Mouse (Mus musculus) heart, embryonic 11.5 days (tissue): ENCODE data around the gene Vmn2r19. TPM values are rescaled to one million over a fixed set of nuclear protein-coding genes. Genes with fewer than 3 reads are reported as not detected.

Experiments
- ATAC-seq: fragments of 200-750 bp; cut with Nextera tagmentation; replicated peaks from 2 replicates; pipeline ENCODE4 v1.8.0; 2017; ENCODE audit warnings: moderate library complexity; ENCODE audit not compliant: insufficient number of reproducible peaks, low FRiP score, low TSS enrichment
- H3K27ac ChIP-seq: fragments of 300-500 bp; sonication (generic); 2 replicates; pipeline ENCODE4 v1.5.1; 2014; ENCODE audit warnings: mild to moderate bottlenecking, low read depth, low read length
- H3K27me3 ChIP-seq: fragments of 300-500 bp; sonication (generic); 2 replicates; pipeline ENCODE4 v1.6.1; 2014; ENCODE audit warnings: mild to moderate bottlenecking, low read length, mixed read lengths; ENCODE audit not compliant: control insufficient read depth, insufficient read depth
- H3K36me3 ChIP-seq: fragments of 300-500 bp; sonication (generic); 2 replicates; pipeline ENCODE4 v1.6.1; 2014; ENCODE audit warnings: mild to moderate bottlenecking, low read length, moderate library complexity, mixed read lengths; ENCODE audit not compliant: control insufficient read depth, insufficient read depth
- H3K4me1 ChIP-seq: fragments of 300-500 bp; sonication (generic); 2 replicates; pipeline ENCODE4 v1.6.1; 2014; ENCODE audit warnings: low read length; ENCODE audit not compliant: control insufficient read depth, insufficient read depth
- H3K4me2 ChIP-seq: fragments of 300-500 bp; sonication (generic); 2 replicates; pipeline ENCODE4 v1.6.1; 2014; ENCODE audit warnings: mild to moderate bottlenecking, moderate library complexity
- H3K4me3 ChIP-seq: fragments of 300-500 bp; sonication (generic); 2 replicates; pipeline ENCODE4 v1.5.1; 2014; ENCODE audit warnings: low read depth, low read length
- H3K9ac ChIP-seq: fragments of 300-500 bp; sonication (generic); 2 replicates; pipeline ENCODE4 v1.6.1; 2014; ENCODE audit warnings: mild to moderate bottlenecking, low read depth, low read length, moderate library complexity
- H3K9me3 ChIP-seq: fragments of 300-500 bp; sonication (generic); replicated peaks from 2 replicates; pipeline ENCODE4 v1.6.1; 2016; ENCODE audit warnings: low read length; ENCODE audit not compliant: control insufficient read depth
- WGBS: fragments of 180-500 bp; shearing (Covaris S2); extraction: QIAGEN DNeasy Blood & Tissue Kit; methylation state at CpG from one replicate; pipeline ENCODE4 v1.1.7; 2014; ENCODE audit not compliant: insufficient replicate concordance; 5-methylcytosine and 5-hydroxymethylcytosine counted together
- polyA plus RNA-seq: library from polyadenylated mRNA; unstranded; fragments of >200 nt; fragmentation: Nextera tagmentation; extraction: Ambion mirVana; gene quantifications from 2 replicates; pipeline ENCODE4 v1.2.1, GENCODE M21; 2014

The Vmn2r19 gene
- not detected in 2 replicates for polyA plus RNA-seq

- no peak within 1 kb of the TSS for H3K4me3 ChIP-seq
- H3K27ac ChIP-seq: no peak within 1 kb of the TSS
- no peak within 1 kb of the TSS for H3K9ac ChIP-seq
- no peaks in the 10 kb centered on the region for H3K9me3 ChIP-seq
- no peaks in the 10 kb centered on the region for H3K27me3 ChIP-seq
- no peak within 1 kb of the TSS for H3K4me2 ChIP-seq
- no peak for ATAC-seq
- H3K4me1 ChIP-seq: no peaks in the 10 kb centered on the region
- no peaks in the 10 kb centered on the region for H3K36me3 ChIP-seq
- 77% methylated on average over 2 of the region's 2 CpGs for WGBS
Measured at GRCm38 (mm10) chr6:123308033-123308432, at the start of gene Vmn2r19. Gene Vmn2r19 (plus strand): TSS chr6:123308333.

- Histone ChIP-seq H3K36me3 (no peaks in the 10 kb centered on the region), H3K4me1 (no peaks in the 10 kb centered on the region), H3K9ac (no peak overlapping the region), H3K27me3 (no peaks in the 10 kb centered on the region), H3K4me2 (no peak overlapping the region), H3K27ac (no peak overlapping the region), H3K4me3 (no peak overlapping the region), H3K9me3 (no peaks in the 10 kb centered on the region)
- ATAC-seq: no peak
- 67% methylated on average over 3 of the region's 3 CpGs for WGBS
Measured at GRCm38 (mm10) chr6:123258946-123259345, 49.2 kb upstream of the Vmn2r19 start.

DNA sequence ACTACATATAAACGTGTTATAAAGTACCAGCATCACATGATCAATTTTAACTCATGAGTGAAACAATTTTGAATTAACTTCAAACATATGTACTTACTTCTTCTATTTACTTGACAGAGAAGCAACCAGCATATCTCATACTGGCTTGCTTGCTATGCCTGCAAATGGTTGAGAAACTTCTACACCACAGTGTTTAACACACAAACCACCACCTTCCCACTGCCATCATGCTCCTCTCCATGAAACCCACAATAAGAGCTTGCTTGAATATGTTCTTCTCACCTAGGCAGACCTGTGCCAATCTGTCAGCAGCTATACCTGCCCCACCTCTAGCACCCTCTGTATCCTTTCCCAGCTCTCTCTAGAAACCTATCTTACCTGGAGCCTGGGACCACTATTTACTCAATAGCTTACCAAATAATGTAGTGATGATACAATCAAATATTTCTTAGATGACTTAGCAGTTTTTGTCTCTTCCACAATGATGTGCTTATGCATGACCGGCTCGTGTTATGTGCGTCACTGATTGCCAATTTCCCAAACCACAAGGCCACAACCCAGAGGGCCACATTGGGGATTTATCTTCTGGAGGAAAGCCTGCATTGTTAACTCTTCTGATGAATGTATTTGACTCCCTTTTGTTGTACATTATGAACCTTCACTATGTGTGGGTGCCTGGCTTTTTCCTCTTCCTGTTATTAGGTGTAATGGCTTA is 48.1 kb upstream of the Vmn2r19 start:
- Histone ChIP-seq H3K9me3 (no peaks in the 10 kb centered on the region), H3K36me3 (no peaks in the 10 kb centered on the region), H3K27ac (no peak overlapping the region), H3K4me3 (no peak overlapping the region), H3K27me3 (no peaks in the 10 kb centered on the region), H3K4me2 (no peak overlapping the region), H3K9ac (no peak overlapping the region), H3K4me1 (no peaks in the 10 kb centered on the region)
- WGBS: 72% methylated on average over 4 of the region's 4 CpGs
- no peak for ATAC-seq

GRCm38 (mm10) chr6:123260868-123261267 is 47.3 kb upstream of the Vmn2r19 start:
- no peaks in the 10 kb centered on the region for H3K9me3 ChIP-seq
- no peak for ATAC-seq
- H3K27me3 ChIP-seq: no peaks in the 10 kb centered on the region
- no peak overlapping the region for H3K4me2 ChIP-seq
- 71% methylated on average over 1 of the region's 1 CpGs for WGBS
- H3K9ac ChIP-seq: no peak overlapping the region
- no peak overlapping the region for H3K27ac ChIP-seq
- no peak overlapping the region for H3K4me3 ChIP-seq
- no peaks in the 10 kb centered on the region for H3K36me3 ChIP-seq
- no peaks in the 10 kb centered on the region for H3K4me1 ChIP-seq

- Histone ChIP-seq H3K9me3 (no peaks in the 10 kb centered on the region), H3K9ac (no peak within 1 kb of the TSS), H3K4me3 (no peak within 1 kb of the TSS), H3K4me1 (no peaks in the 10 kb centered on the region), H3K36me3 (no peaks in the 10 kb centered on the region), H3K27me3 (no peaks in the 10 kb centered on the region), H3K4me2 (no peak within 1 kb of the TSS), H3K27ac (no peak within 1 kb of the TSS)
- WGBS: 63% methylated on average over 4 of the region's 4 CpGs
- ATAC-seq: no peak
Measured at GRCm38 (mm10) chr6:123261555-123262161, 46.5 kb upstream of the Vmn2r19 start, which contains the start of gene Clec4d. Gene Clec4d (plus strand): TSS chr6:123262111.

GRCm38 (mm10) chr6:123264194-123264593 is 43.9 kb upstream of the Vmn2r19 start:
- WGBS: 74% methylated on average over 3 of the region's 3 CpGs

GRCm38 (mm10) chr6:123265809-123266208 is 42.3 kb upstream of the Vmn2r19 start:
- WGBS: 80% methylated on average over 4 of the region's 4 CpGs
- no peak overlapping the region for H3K4me3 ChIP-seq
- no peaks in the 10 kb centered on the region for H3K4me1 ChIP-seq
- no peaks in the 10 kb centered on the region for H3K27me3 ChIP-seq
- ATAC-seq: no peak
- no peak overlapping the region for H3K27ac ChIP-seq
- no peak overlapping the region for H3K4me2 ChIP-seq
- H3K36me3 ChIP-seq: no peaks in the 10 kb centered on the region
- 0 out of 2 replicates have a peak, but pooled peaks cover 2% of the 10 kb centered on the region for H3K9me3 ChIP-seq
- H3K9ac ChIP-seq: no peak overlapping the region

More at GRCm38 (mm10) chr6:123264194-123264593, 43.9 kb upstream of the Vmn2r19 start:
- Histone ChIP-seq H3K4me2 (no peak overlapping the region), H3K4me1 (no peaks in the 10 kb centered on the region), H3K27ac (no peak overlapping the region), H3K36me3 (no peaks in the 10 kb centered on the region), H3K9ac (no peak overlapping the region), H3K9me3 (0 out of 2 replicates have a peak, but pooled peaks cover 2% of the 10 kb centered on the region), H3K27me3 (no peaks in the 10 kb centered on the region), H3K4me3 (no peak overlapping the region)
- ATAC-seq: no peak

DNA sequence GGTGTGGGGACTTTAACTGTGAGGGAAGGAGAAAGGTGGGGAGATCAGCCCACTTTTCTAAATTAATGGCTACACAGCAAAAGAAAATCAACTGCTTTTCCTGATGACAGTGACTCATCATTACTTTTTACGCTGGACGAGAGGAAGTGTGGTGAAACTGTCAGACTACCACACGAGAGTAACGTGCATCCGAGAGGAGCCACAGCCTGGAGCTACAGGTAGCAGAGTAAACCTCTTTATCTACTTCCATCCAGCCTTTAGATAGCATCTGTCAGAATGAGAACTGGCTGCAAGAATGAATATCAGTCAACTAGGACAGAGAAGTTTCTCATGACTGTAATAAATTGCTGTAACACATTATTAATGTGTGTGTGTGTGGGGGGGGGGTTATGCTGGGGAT is 41.2 kb upstream of the Vmn2r19 start:
- Histone ChIP-seq H3K4me1 (no peaks in the 10 kb centered on the region), H3K4me3 (no peak overlapping the region), H3K9ac (no peak overlapping the region), H3K9me3 (0 out of 2 replicates have a peak, but pooled peaks cover 2% of the 10 kb centered on the region), H3K4me2 (no peak overlapping the region), H3K36me3 (no peaks in the 10 kb centered on the region), H3K27me3 (no peaks in the 10 kb centered on the region), H3K27ac (no peak overlapping the region)
- WGBS: 81% methylated on average over 5 of the region's 5 CpGs
- ATAC-seq: no peak
